Mouse (Mus musculus) liver, adult 2 months (tissue): ENCODE data around the gene C2cd2l. TPM values are rescaled to one million over a fixed set of nuclear protein-coding genes. Genes with fewer than 3 reads are reported as not detected.
A peak's percentile ranks its signal among the peaks of the same experiment; 100 is the strongest.

Experiments
- DNase-seq: peaks from one replicate; pipeline ENCODE4 v3.0.0-alpha.2; 2011; ENCODE audit warnings: low read depth, low spot score; ENCODE audit errors: extremely low read depth
- H3K27ac ChIP-seq: fragments of 200-500 bp; replicated peaks from 2 replicates; pipeline ENCODE4 v1.5.1; 2012; ENCODE audit warnings: low read depth, mild to moderate bottlenecking, control low read depth, inconsistent platforms, low read length; ENCODE audit not compliant: insufficient read depth
- H3K27me3 ChIP-seq: fragments of 200-500 bp; 2 replicates; pipeline ENCODE4 v1.6.1; 2012; ENCODE audit warnings: mild to moderate bottlenecking, moderate library complexity, low read length, inconsistent platforms; ENCODE audit not compliant: control insufficient read depth, insufficient read depth
- H3K36me3 ChIP-seq: fragments of 200-500 bp; 2 replicates; pipeline ENCODE4 v1.6.1; 2012; ENCODE audit warnings: low read length, inconsistent platforms; ENCODE audit not compliant: control insufficient read depth, insufficient read depth
- H3K4me1 ChIP-seq: fragments of 200-500 bp; 2 replicates; pipeline ENCODE4 v1.6.1; 2011; ENCODE audit warnings: low read length; ENCODE audit not compliant: control insufficient read depth, insufficient read depth
- H3K4me3 ChIP-seq: fragments of 200-500 bp; 2 replicates; pipeline ENCODE4 v1.5.1; 2011; ENCODE audit warnings: low read depth, mild to moderate bottlenecking, control low read depth, low read length, moderate library complexity; ENCODE audit not compliant: insufficient read depth
- H3K79me2 ChIP-seq: fragments of 200-500 bp; 2 replicates; pipeline ENCODE4 v1.6.1; 2012; ENCODE audit warnings: inconsistent platforms, mild to moderate bottlenecking, low read length, moderate library complexity; ENCODE audit not compliant: control insufficient read depth, insufficient read depth
- H3K9ac ChIP-seq: fragments of 200-500 bp; 2 replicates; pipeline ENCODE4 v1.6.1; 2012; ENCODE audit warnings: low read depth, mild to moderate bottlenecking, control low read depth, inconsistent platforms, low read length
- CTCF ChIP-seq: fragments of 200-500 bp; IDR thresholded peaks from 2 replicates; pipeline ENCODE4 v1.5.1; 2011; ENCODE audit warnings: low read depth, low read length, control low read depth
- POLR2A ChIP-seq: fragments of 200-500 bp; IDR thresholded peaks from 2 replicates; pipeline ENCODE4 v1.6.1; 2011; ENCODE audit warnings: low read length, control low read depth; ENCODE audit not compliant: insufficient read depth; ENCODE audit errors: extremely low read depth
- WGBS: fragments of 180-500 bp; shearing (Covaris S2); methylation state at CpG from one replicate; pipeline ENCODE4 v1.1.7; 2018; 5-methylcytosine and 5-hydroxymethylcytosine counted together
- polyA plus RNA-seq: library from polyadenylated mRNA; depleted of rRNA; stranded (reverse); fragments of >200 nt; gene quantifications from 2 replicates; pipeline ENCODE4 v1.2.3, GENCODE M21; 2012
- total RNA-seq: library from RNA; depleted of rRNA; stranded (reverse); fragments of >200 nt; gene quantifications from 2 replicates; pipeline ENCODE4 v1.2.3, GENCODE M21; 2014

The C2cd2l gene
- total and polyA plus RNA-seq, 2 experiments = 5.2 to 60.9 TPM

DNA sequence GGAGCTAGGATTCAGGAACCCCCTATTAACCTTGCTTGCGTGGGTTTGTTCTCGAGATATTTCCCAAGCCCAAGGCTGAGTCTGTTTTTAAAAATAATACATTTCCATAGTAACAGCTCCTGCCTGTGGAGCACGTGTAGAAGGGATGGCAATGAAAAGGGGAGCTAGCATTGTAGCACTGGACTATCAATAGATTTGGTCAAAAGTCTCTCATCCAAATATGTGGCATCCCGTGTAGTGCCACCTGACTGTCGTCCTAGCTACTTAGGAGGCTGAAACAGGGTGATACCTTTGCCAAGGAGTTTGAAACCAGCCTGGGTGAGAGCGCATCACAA is 681 bp upstream of the C2cd2l start:
- H3K4me1 ChIP-seq = peaks cover 15% of the 10 kb centered on the region
- no peak for TF ChIP-seq POLR2A
- peaks cover 8% of the 10 kb centered on the region; the same call in 1 of the 2 replicates for H3K36me3 ChIP-seq
- H3K27ac ChIP-seq = peak overlapping the region; percentile 81
- H3K9ac ChIP-seq = peak overlapping the region; percentile 51
- peaks cover 18% of the 10 kb centered on the region for H3K79me2 ChIP-seq
- 11% methylated on average over 6 of the region's 6 CpGs for WGBS
- 0 out of 2 replicates have a peak overlapping the region, but pooled peaks have one; percentile 13 for H3K4me3 ChIP-seq
- H3K27me3 ChIP-seq = no peaks in the 10 kb centered on the region
- peak; percentile 68 for DNase-seq

DNA sequence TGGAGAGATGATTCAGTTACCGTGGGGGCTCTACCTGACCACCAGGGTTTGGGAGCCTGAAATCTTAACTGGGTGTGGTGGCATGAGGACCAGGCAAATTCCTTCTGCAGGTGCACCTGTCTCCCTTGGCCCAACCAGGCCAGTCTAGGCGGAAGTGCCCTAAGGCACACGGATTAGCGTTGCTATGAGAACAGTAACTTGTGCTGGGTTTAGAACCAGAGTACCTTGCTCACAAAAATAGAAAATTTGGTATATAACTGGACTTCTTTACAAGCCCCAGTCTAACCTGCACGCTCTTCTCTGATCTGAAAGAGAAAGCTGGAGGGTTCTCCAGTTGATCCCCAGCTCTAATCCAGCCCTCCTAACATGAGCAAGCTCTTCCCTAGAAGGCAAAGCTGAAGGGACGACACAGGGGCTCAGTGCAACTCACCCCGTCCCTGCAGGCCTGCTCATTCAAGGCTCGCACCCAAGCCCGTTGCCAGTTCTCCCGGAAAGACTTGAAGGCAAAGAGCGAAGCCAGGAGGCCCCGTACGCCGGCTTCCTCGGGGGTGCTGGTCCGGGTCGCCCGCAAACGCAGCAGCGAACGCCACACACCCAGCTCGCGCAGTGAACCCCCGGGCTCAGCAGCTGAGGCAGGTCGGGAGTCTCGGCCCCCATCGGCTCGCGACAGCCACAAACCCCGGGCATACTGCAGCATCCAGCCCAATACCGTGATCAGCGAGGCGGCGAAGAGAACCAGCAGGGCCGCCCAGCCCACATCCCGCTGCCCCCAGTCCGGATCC is 789 bp downstream of the C2cd2l start:
- H3K4me3 ChIP-seq = peak overlapping the region; percentile 98
- WGBS = under 1% methylated on average over 36 of the region's 37 CpGs
- peaks cover 14% of the 10 kb centered on the region for H3K4me1 ChIP-seq
- H3K27me3 ChIP-seq = no peaks in the 10 kb centered on the region
- TF ChIP-seq POLR2A (no peak), CTCF (no peak)
- DNase-seq = peak; percentile 52
- H3K36me3 ChIP-seq = peaks cover 17% of the 10 kb centered on the region; the same call in 1 of the 2 replicates
- H3K27ac ChIP-seq = peak overlapping the region; percentile 85
- H3K9ac ChIP-seq = peak overlapping the region; percentile 99
- H3K79me2 ChIP-seq = peaks cover 18% of the 10 kb centered on the region

DNA sequence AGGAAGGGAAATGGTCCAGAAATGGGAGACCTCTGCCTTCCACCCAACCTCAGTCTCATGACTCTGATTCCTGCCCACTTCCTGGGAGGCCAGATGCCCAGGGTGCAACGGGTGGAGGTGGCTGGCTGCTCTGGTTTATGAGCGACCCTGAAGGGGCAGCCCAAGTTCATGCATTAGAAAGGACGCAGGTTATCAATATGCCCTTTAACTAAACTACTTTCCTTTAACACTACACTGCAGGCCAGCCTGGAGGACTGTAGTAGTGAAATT is 1.3 kb downstream of the C2cd2l start:
- H3K36me3 ChIP-seq = peaks cover 21% of the 10 kb centered on the region; the same call in 1 of the 2 replicates
- TF ChIP-seq POLR2A (0 out of 2 replicates have a peak, but pooled peaks have one; percentile 20), CTCF (no peak)
- peak overlapping the region; percentile 85 for H3K27ac ChIP-seq
- WGBS = 3% methylated on average over 3 of the region's 3 CpGs
- H3K9ac ChIP-seq = peak overlapping the region; percentile 99
- H3K4me3 ChIP-seq = peak overlapping the region; percentile 98
- H3K79me2 ChIP-seq = peaks cover 18% of the 10 kb centered on the region
- H3K27me3 ChIP-seq = no peaks in the 10 kb centered on the region
- H3K4me1 ChIP-seq = peaks cover 14% of the 10 kb centered on the region
- DNase-seq = no peak

DNA sequence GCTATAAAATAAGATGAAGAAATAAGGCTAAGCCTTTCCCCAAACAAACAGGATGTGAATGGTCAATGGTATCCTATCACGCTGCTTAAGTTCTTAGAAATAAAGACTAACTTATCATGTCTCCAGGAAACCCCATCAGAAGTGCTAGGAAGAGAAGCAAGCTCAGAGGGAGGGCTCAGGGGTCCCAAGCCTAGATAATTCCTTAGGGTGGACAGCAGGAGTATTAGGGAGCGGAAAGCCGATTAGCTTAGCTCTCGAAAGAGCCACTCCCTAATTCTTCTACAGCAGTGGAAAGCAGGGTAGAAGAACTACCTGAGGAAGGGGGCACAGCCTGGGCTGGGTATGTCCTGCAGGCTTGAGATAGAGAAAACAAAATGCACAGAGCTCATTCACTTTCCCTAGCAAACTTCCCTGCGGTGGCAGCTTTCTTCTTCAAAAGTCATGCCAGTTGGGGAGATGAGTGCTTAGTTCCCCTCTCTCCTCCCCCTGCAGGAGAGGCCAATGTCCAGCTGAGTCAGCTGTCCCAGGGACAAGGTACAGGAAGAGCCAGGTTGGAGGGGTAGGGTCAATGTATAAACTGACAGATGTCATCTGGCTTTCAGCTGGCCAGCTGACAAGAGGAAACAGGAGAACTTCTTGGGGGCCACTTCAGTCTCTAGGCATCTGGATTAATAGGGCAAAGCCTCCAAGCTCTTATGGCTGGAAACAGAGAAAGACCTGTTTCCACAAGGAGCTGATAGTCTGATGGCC is 1.8 kb downstream of the C2cd2l start:
- Histone ChIP-seq H3K27me3 (no peaks in the 10 kb centered on the region), H3K9ac (peak overlapping the region; percentile 99), H3K27ac (peak overlapping the region; percentile 85), H3K4me1 (peaks cover 14% of the 10 kb centered on the region), H3K4me3 (peak overlapping the region; percentile 98), H3K36me3 (peaks cover 22% of the 10 kb centered on the region; the same call in 1 of the 2 replicates), H3K79me2 (peaks cover 18% of the 10 kb centered on the region)
- 4% methylated on average over 5 of the region's 5 CpGs for WGBS
- DNase-seq = peak; percentile 92
- TF ChIP-seq POLR2A (no peak), CTCF (no peak)

DNA sequence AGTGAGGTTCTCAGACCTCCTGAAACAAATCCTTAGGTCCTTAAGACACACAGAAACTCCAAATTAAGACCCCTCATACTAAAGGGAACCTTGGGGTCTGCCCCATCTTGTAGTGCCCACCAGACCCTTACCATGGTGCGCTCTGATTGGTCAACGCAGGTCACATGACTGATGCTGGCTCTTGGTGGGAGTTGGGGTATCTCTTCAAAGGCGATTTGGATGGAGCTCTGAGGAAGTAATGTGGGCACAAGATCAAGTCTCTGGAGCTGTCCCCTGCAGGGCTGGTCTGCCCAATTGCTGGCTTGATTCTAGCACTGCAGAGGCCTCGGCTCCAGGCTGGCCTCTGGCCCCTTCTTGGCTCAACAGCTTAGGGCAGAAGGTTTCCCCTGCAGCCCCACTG is 2.6 kb downstream of the C2cd2l start:
- H3K4me3 ChIP-seq = peak overlapping the region; percentile 98; the same call in 1 of the 2 replicates
- peak overlapping the region; percentile 50 for H3K9ac ChIP-seq
- H3K4me1 ChIP-seq = peaks cover 13% of the 10 kb centered on the region
- DNase-seq = no peak
- H3K27me3 ChIP-seq = no peaks in the 10 kb centered on the region
- peaks cover 30% of the 10 kb centered on the region; the same call in 1 of the 2 replicates for H3K36me3 ChIP-seq
- TF ChIP-seq POLR2A (no peak), CTCF (no peak)
- peak overlapping the region; percentile 85 for H3K27ac ChIP-seq
- WGBS = 64% methylated on average over 4 of the region's 4 CpGs
- H3K79me2 ChIP-seq = peaks cover 18% of the 10 kb centered on the region

DNA sequence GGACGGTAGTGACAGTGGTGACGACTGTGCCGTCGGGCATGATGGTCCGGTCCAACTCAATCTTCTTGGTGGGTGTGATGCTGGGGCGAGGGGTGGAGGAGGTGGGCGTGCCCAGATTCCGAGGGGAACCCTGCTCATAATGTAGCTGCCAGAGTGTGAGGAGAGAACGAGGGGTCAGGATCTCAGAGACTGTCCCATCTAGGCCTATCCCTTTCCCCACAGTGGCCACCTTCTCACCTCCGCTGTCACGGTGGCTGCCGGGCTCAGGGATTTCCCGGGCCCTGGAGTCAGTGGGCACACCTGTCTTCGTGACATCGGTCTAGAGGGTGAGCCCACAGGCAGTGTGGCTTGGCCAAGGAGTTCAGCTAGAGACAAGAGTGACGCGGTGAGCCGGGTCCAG is 5.2 kb downstream of the C2cd2l start:
- peaks cover 17% of the 10 kb centered on the region for H3K79me2 ChIP-seq
- no peaks in the 10 kb centered on the region for H3K27me3 ChIP-seq
- no peak for TF ChIP-seq CTCF
- TF ChIP-seq POLR2A = no peak
- WGBS = 95% methylated on average over 18 of the region's 18 CpGs
- peaks cover 11% of the 10 kb centered on the region for H3K4me1 ChIP-seq
- no peak overlapping the region for H3K9ac ChIP-seq
- DNase-seq = no peak
- no peak overlapping the region for H3K4me3 ChIP-seq
- H3K36me3 ChIP-seq = peaks cover 41% of the 10 kb centered on the region; the same call in 1 of the 2 replicates
- H3K27ac ChIP-seq = no peak overlapping the region
